Mouse (Mus musculus) thymus, adult 2 months (tissue): ENCODE data around the gene Ank3. TPM values are rescaled to one million over a fixed set of nuclear protein-coding genes. Genes with fewer than 3 reads are reported as not detected.

Source experiments
- DNase-seq: peaks from one replicate; pipeline ENCODE4 v3.0.0; 2021
- H3K27ac ChIP-seq: fragments of 200-500 bp; 2 replicates; pipeline ENCODE4 v1.5.1; 2012; ENCODE audit warnings: low read length, control low read depth; ENCODE audit not compliant: control insufficient read depth, insufficient read depth
- H3K27me3 ChIP-seq: fragments of 200-500 bp; 2 replicates; pipeline ENCODE4 v1.6.1; 2012; ENCODE audit warnings: mild to moderate bottlenecking, low read length, moderate library complexity, mixed read lengths; ENCODE audit not compliant: control insufficient read depth, insufficient read depth
- H3K36me3 ChIP-seq: fragments of 200-500 bp; 2 replicates; pipeline ENCODE4 v1.6.1; 2012; ENCODE audit warnings: mild to moderate bottlenecking, low read length, moderate library complexity; ENCODE audit not compliant: control insufficient read depth, insufficient read depth
- H3K4me1 ChIP-seq: fragments of 200-500 bp; replicated peaks from 2 replicates; pipeline ENCODE4 v1.6.1; 2012; ENCODE audit warnings: low read length; ENCODE audit not compliant: control insufficient read depth, insufficient read depth
- H3K4me3 ChIP-seq: fragments of 200-500 bp; 2 replicates; pipeline ENCODE4 v1.5.1; 2012; ENCODE audit warnings: mild to moderate bottlenecking, low read length, control low read depth, moderate library complexity; ENCODE audit not compliant: control insufficient read depth, insufficient read depth
- CTCF ChIP-seq: fragments of 200-500 bp; IDR thresholded peaks from 2 replicates; pipeline ENCODE4 v1.5.1; 2012; ENCODE audit warnings: mild to moderate bottlenecking, control low read depth, low read length, moderate library complexity, borderline replicate concordance; ENCODE audit not compliant: control insufficient read depth, poor library complexity, insufficient read depth; ENCODE audit errors: extremely low read depth
- POLR2A ChIP-seq: fragments of 200-500 bp; IDR thresholded peaks from 2 replicates; pipeline ENCODE4 v1.6.1; 2012; ENCODE audit warnings: mild to moderate bottlenecking, low read length, control low read depth, moderate library complexity; ENCODE audit not compliant: control insufficient read depth, poor library complexity, insufficient read depth; ENCODE audit errors: extremely low read depth
- WGBS: fragments of 180-500 bp; shearing (Covaris S2); methylation state at CpG from one replicate; pipeline ENCODE4 v1.1.7; 2018; 5-methylcytosine and 5-hydroxymethylcytosine counted together
- polyA plus RNA-seq: library from polyadenylated mRNA; depleted of rRNA; stranded (reverse); fragments of >200 nt; gene quantifications from 2 replicates; pipeline ENCODE4 v1.2.3, GENCODE M21; 2012

Ank3 gene
- polyA plus RNA-seq, 1 experiment, result 4.2 TPM

GRCm38 (mm10) chr10:69531569-69531968 is 133.0 kb downstream of the Ank3 start:
- Histone ChIP-seq H3K36me3 (no peaks in the 10 kb centered on the region), H3K4me1 (no peaks in the 10 kb centered on the region), H3K27me3 (no peaks in the 10 kb centered on the region; the same call in 1 of the 2 replicates), H3K4me3 (no peak overlapping the region), H3K27ac (no peak overlapping the region)
- TF ChIP-seq POLR2A (no peak), CTCF (no peak)
- WGBS, result 84% methylated on average over 5 of the region's 5 CpGs
- peak; percentile 11 for DNase-seq

GRCm38 (mm10) chr10:69532169-69532730 is 133.7 kb downstream of the Ank3 start:
- no peaks in the 10 kb centered on the region for H3K36me3 ChIP-seq
- DNase-seq, result no peak
- TF ChIP-seq CTCF, result no peak
- TF ChIP-seq POLR2A, result no peak
- no peak overlapping the region for H3K27ac ChIP-seq
- H3K4me1 ChIP-seq, result no peaks in the 10 kb centered on the region
- H3K27me3 ChIP-seq, result no peaks in the 10 kb centered on the region; the same call in 1 of the 2 replicates
- WGBS, result 90% methylated on average over 10 of the region's 10 CpGs
- H3K4me3 ChIP-seq, result no peak overlapping the region

GRCm38 (mm10) chr10:69533505-69534388 is 135.2 kb downstream of the Ank3 start:
- no peak overlapping the region for H3K4me3 ChIP-seq
- no peaks in the 10 kb centered on the region for H3K4me1 ChIP-seq
- no peaks in the 10 kb centered on the region; the same call in 1 of the 2 replicates for H3K27me3 ChIP-seq
- TF ChIP-seq POLR2A (no peak), CTCF (no peak)
- no peak overlapping the region for H3K27ac ChIP-seq
- no peaks in the 10 kb centered on the region for H3K36me3 ChIP-seq
- DNase-seq, result no peak
- 18% methylated on average over 22 of the region's 22 CpGs for WGBS

GRCm38 (mm10) chr10:69534716-69535115 is 136.1 kb downstream of the Ank3 start:
- 89% methylated on average over 9 of the region's 9 CpGs for WGBS
- no peaks in the 10 kb centered on the region; the same call in 1 of the 2 replicates for H3K27me3 ChIP-seq
- H3K27ac ChIP-seq, result no peak overlapping the region
- no peak for DNase-seq
- no peaks in the 10 kb centered on the region for H3K36me3 ChIP-seq
- no peaks in the 10 kb centered on the region for H3K4me1 ChIP-seq
- TF ChIP-seq CTCF (no peak), POLR2A (no peak)
- H3K4me3 ChIP-seq, result no peak overlapping the region

GRCm38 (mm10) chr10:69535123-69535930 is 136.8 kb downstream of the Ank3 start:
- Histone ChIP-seq H3K4me1 (no peaks in the 10 kb centered on the region), H3K27ac (no peak overlapping the region), H3K4me3 (no peak overlapping the region), H3K36me3 (no peaks in the 10 kb centered on the region), H3K27me3 (no peaks in the 10 kb centered on the region; the same call in 1 of the 2 replicates)
- TF ChIP-seq POLR2A (no peak), CTCF (no peak)
- WGBS, result 81% methylated on average over 15 of the region's 15 CpGs
- DNase-seq, result no peak

- Histone ChIP-seq H3K36me3 (no peaks in the 10 kb centered on the region), H3K4me1 (no peaks in the 10 kb centered on the region), H3K27ac (no peak overlapping the region), H3K27me3 (no peaks in the 10 kb centered on the region; the same call in 1 of the 2 replicates), H3K4me3 (no peak overlapping the region)
- 81% methylated on average over 4 of the region's 4 CpGs for WGBS
- DNase-seq, result no peak
- TF ChIP-seq CTCF (no peak), POLR2A (no peak)
These were observed 137.3 kb downstream of the Ank3 start for GRCm38 (mm10) chr10:69535931-69536200.

- WGBS, result 80% methylated on average over 9 of the region's 9 CpGs
- Histone ChIP-seq H3K27ac (no peak overlapping the region), H3K27me3 (no peaks in the 10 kb centered on the region; the same call in 1 of the 2 replicates), H3K36me3 (no peaks in the 10 kb centered on the region), H3K4me1 (no peaks in the 10 kb centered on the region), H3K4me3 (no peak overlapping the region)
- DNase-seq, result no peak
- no peak for TF ChIP-seq POLR2A
- no peak for TF ChIP-seq CTCF
These were observed 138.0 kb downstream of the Ank3 start for GRCm38 (mm10) chr10:69536372-69537075.
